Mouse (Mus musculus) midbrain, embryonic 11.5 days (tissue): Measurements from ENCODE around the gene Actb. TPM values are rescaled to one million over a fixed set of nuclear protein-coding genes. Genes with fewer than 3 reads are reported as not detected.
A peak's percentile ranks its signal among the peaks of the same experiment; 100 is the strongest.

Experiments used
- ATAC-seq: fragments of 200-750 bp; cut with Nextera tagmentation; 2 replicates; pipeline ENCODE4 v1.8.0; 2017; ENCODE audit warnings: moderate TSS enrichment, moderate library complexity; ENCODE audit not compliant: low FRiP score
- DNase-seq: peaks from one replicate; pipeline ENCODE4 v3.0.0; 2015; ENCODE audit warnings: low spot score; ENCODE audit errors: missing footprints
- H3K27ac ChIP-seq: fragments of 300-500 bp; sonication (generic); 2 replicates; pipeline ENCODE4 v1.5.1; 2014; ENCODE audit warnings: low read depth, low read length
- H3K27me3 ChIP-seq: fragments of 300-500 bp; sonication (generic); 2 replicates; pipeline ENCODE4 v1.6.1; 2014; ENCODE audit warnings: mild to moderate bottlenecking, low read length, moderate library complexity, mixed read lengths; ENCODE audit not compliant: control insufficient read depth, insufficient read depth
- H3K36me3 ChIP-seq: fragments of 300-500 bp; sonication (generic); 2 replicates; pipeline ENCODE4 v1.6.1; 2014; ENCODE audit warnings: mild to moderate bottlenecking, low read length, moderate library complexity, mixed read lengths; ENCODE audit not compliant: control insufficient read depth, insufficient read depth
- H3K4me1 ChIP-seq: fragments of 300-500 bp; sonication (generic); 2 replicates; pipeline ENCODE4 v1.6.1; 2014; ENCODE audit warnings: low read length; ENCODE audit not compliant: control insufficient read depth, insufficient read depth
- H3K4me2 ChIP-seq: fragments of 300-500 bp; sonication (generic); 2 replicates; pipeline ENCODE4 v1.6.1; 2014; ENCODE audit warnings: mild to moderate bottlenecking, moderate library complexity
- H3K4me3 ChIP-seq: fragments of 300-500 bp; sonication (generic); 2 replicates; pipeline ENCODE4 v1.5.1; 2014; ENCODE audit warnings: low read depth, low read length
- H3K9ac ChIP-seq: fragments of 300-500 bp; sonication (generic); 2 replicates; pipeline ENCODE4 v1.6.1; 2014; ENCODE audit warnings: low read length
- H3K9me3 ChIP-seq: fragments of 300-500 bp; sonication (generic); 2 replicates; pipeline ENCODE4 v1.6.1; 2016; ENCODE audit warnings: low read length; ENCODE audit not compliant: control insufficient read depth
- WGBS: fragments of 180-500 bp; shearing (Covaris S2); extraction: QIAGEN DNeasy Blood & Tissue Kit; methylation state at CpG from one replicate; pipeline ENCODE4 v1.1.7; 2014; 5-methylcytosine and 5-hydroxymethylcytosine counted together
- polyA plus RNA-seq: library from polyadenylated mRNA; unstranded; fragments of >200 nt; fragmentation: Nextera tagmentation; extraction: Ambion mirVana; gene quantifications from 2 replicates; pipeline ENCODE4 v1.2.1, GENCODE M21; 2014

Actb gene
- polyA plus RNA-seq, 1 experiment from 2014 or later, result 15,094 TPM

GRCm38 (mm10) chr5:142912739-142913138 lies 6.2 kb upstream of the Actb start:
- Histone ChIP-seq H3K27ac (no peak overlapping the region), H3K4me3 (no peak overlapping the region), H3K4me2 (no peak overlapping the region), H3K9ac (no peak overlapping the region), H3K4me1 (peaks cover 5% of the 10 kb centered on the region), H3K9me3 (no peaks in the 10 kb centered on the region), H3K36me3 (no peaks in the 10 kb centered on the region), H3K27me3 (no peaks in the 10 kb centered on the region)
- WGBS, result 88% methylated on average over 4 of the region's 4 CpGs
- ATAC-seq, result no peak
- DNase-seq, result no peak

- Histone ChIP-seq H3K9me3 (no peaks in the 10 kb centered on the region), H3K36me3 (no peaks in the 10 kb centered on the region)
- 87% methylated on average over 3 of the region's 3 CpGs for WGBS
Measured at GRCm38 (mm10) chr5:142912320-142912719, 5.8 kb upstream of the Actb start.

DNA sequence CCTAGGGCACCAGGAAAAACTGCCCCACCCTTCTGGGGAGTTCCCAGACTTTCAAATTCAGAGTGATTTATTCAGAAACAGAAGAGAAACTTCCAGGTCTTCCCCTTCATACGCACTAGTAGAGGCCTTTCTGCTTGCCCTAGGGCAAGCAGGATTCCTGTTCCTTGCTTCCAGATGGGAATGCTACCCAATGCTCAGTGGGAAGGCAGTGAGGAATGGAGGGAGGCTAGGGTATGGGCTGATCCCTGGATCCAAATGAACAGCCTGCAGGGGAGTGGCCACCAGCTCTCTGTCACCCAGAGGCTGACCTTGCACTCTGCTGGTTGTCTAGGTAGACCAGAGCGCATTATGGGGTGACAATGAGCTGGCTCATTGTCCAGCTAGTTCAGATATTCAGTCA lies 5.1 kb upstream of the Actb start:
- DNase-seq (no peak), ATAC-seq (no peak)
- 84% methylated on average over 2 of the region's 2 CpGs for WGBS
- Histone ChIP-seq H3K4me3 (no peak overlapping the region), H3K4me2 (no peak overlapping the region), H3K4me1 (peaks cover 14% of the 10 kb centered on the region), H3K9me3 (no peaks in the 10 kb centered on the region), H3K27ac (no peak overlapping the region), H3K9ac (no peak overlapping the region), H3K27me3 (no peaks in the 10 kb centered on the region), H3K36me3 (no peaks in the 10 kb centered on the region)

More at GRCm38 (mm10) chr5:142912320-142912719, 5.8 kb upstream of the Actb start:
- DNase-seq (no peak), ATAC-seq (no peak)
- no peak overlapping the region for H3K4me3 ChIP-seq
- H3K27me3 ChIP-seq, result no peaks in the 10 kb centered on the region
- H3K4me1 ChIP-seq, result peaks cover 9% of the 10 kb centered on the region
- H3K27ac ChIP-seq, result no peak overlapping the region
- no peak overlapping the region for H3K9ac ChIP-seq
- H3K4me2 ChIP-seq, result no peak overlapping the region

GRCm38 (mm10) chr5:142909576-142910278 lies 3.2 kb upstream of the Actb start:
- H3K27ac ChIP-seq, result peak overlapping the region; percentile 5; the same call in 1 of the 2 replicates
- no peak for DNase-seq
- peaks cover 7% of the 10 kb centered on the region for H3K36me3 ChIP-seq
- no peak overlapping the region for H3K4me3 ChIP-seq
- no peak overlapping the region for H3K4me2 ChIP-seq
- no peaks in the 10 kb centered on the region for H3K9me3 ChIP-seq
- H3K9ac ChIP-seq, result no peak overlapping the region
- peaks cover 18% of the 10 kb centered on the region for H3K4me1 ChIP-seq
- ATAC-seq, result no peak
- H3K27me3 ChIP-seq, result no peaks in the 10 kb centered on the region
- WGBS, result 66% methylated on average over 8 of the region's 8 CpGs

DNA sequence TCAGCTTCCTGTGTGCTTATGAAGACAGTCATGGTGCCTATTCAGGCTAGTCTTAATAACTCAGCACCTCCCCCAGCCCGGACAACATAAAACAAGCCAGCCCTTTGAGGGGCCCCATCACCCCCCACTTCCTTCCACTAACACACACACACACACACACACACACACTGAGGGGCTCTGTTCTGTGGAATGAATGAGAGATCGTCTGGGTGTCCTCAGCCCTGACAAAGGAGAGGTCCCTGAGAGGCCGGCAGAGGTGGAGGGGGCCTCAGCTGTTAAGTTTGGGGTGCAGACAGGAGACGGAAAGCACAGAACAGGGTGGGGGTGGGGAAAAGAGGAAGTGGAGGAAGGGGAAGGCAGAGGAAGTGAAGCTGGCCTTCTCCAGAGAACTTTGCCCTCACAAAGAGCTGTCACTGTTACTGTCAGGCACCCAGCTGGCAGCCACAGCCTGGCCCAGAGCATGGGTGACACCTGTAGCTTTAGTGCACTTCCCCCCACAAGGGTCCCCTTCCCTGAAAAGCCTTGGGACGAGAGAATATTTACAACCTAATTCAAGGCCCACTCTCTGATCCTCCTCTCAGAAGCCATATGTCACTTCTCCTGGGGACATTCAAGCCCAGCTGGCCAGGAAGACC lies 2.5 kb upstream of the Actb start:
- Histone ChIP-seq H3K9ac (no peak overlapping the region), H3K27me3 (no peaks in the 10 kb centered on the region), H3K36me3 (peaks cover 13% of the 10 kb centered on the region), H3K9me3 (no peaks in the 10 kb centered on the region), H3K4me3 (no peak overlapping the region), H3K4me2 (no peak overlapping the region), H3K27ac (peak overlapping the region; percentile 5; the same call in 1 of the 2 replicates), H3K4me1 (peaks cover 23% of the 10 kb centered on the region)
- ATAC-seq (no peak), DNase-seq (no peak)
- 45% methylated on average over 5 of the region's 5 CpGs for WGBS

GRCm38 (mm10) chr5:142907803-142908559 lies 1.4 kb upstream of the Actb start:
- Histone ChIP-seq H3K4me3 (no peak overlapping the region; the same call in 1 of the 2 replicates), H3K4me2 (no peak overlapping the region), H3K27ac (no peak overlapping the region), H3K36me3 (peaks cover 21% of the 10 kb centered on the region), H3K9ac (0 out of 2 replicates have a peak overlapping the region, but pooled peaks have one; percentile 100), H3K9me3 (no peaks in the 10 kb centered on the region), H3K27me3 (no peaks in the 10 kb centered on the region), H3K4me1 (peaks cover 23% of the 10 kb centered on the region)
- ATAC-seq (no peak), DNase-seq (no peak)
- 83% methylated on average over 5 of the region's 5 CpGs for WGBS

DNA sequence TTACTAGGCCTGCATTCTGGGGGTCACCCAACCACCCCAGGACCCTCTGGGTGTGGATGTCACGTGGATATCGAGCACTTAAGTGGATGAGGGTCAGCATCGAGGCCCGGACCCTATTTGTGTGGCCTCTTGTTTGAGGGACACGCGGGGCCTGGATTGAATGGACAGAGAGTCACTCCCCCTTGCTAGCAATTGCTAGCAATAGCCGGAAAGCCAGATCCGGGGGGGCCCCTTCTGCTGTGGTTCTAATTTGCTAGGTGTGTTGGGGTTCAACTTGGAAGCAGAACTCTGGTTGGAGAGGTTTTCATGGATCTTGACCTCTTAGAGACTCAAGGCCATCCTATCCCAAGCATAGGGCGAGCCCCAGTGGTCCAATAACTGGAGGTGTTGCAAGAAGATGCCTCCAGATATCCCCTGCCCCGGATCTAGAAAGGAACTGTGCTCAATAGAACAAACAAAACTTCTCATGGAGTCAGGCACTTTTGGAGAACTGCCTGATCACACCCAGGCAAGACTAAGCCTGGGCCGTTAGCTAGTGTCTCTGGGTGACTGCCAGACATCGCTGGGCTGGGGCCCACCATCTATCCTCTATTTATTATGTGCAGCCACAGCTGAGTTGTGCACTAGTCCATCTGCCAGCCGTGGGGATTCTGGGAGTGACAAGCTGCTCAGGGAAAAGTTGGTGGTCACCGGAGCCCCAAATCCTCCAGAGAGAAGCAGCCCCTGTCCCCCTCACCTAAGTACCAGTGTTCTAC lies 671 bp upstream of the Actb start:
- H3K9me3 ChIP-seq, result no peaks in the 10 kb centered on the region

GRCm38 (mm10) chr5:142905725-142906531 lies 626 bp downstream of the Actb start:
- peak; percentile 100 for DNase-seq
- ATAC-seq, result peak; percentile 88
- peak overlapping the region; percentile 85 for H3K4me2 ChIP-seq
- peak overlapping the region; percentile 100 for H3K9ac ChIP-seq
- H3K4me1 ChIP-seq, result peaks cover 23% of the 10 kb centered on the region
- no peaks in the 10 kb centered on the region for H3K27me3 ChIP-seq
- peak overlapping the region; percentile 100 for H3K27ac ChIP-seq
- H3K36me3 ChIP-seq, result peaks cover 32% of the 10 kb centered on the region
- WGBS, result under 1% methylated on average over 77 of the region's 84 CpGs
- H3K9me3 ChIP-seq, result no peaks in the 10 kb centered on the region
- peak overlapping the region; percentile 100 for H3K4me3 ChIP-seq

More for the DNA sequence above, 671 bp upstream of the Actb start:
- Histone ChIP-seq H3K4me1 (peaks cover 23% of the 10 kb centered on the region), H3K36me3 (peaks cover 27% of the 10 kb centered on the region), H3K27me3 (no peaks in the 10 kb centered on the region), H3K9ac (peak overlapping the region; percentile 100), H3K4me2 (peak overlapping the region; percentile 52), H3K27ac (peak overlapping the region; percentile 85), H3K4me3 (peak overlapping the region; percentile 100)
- WGBS, result 39% methylated on average over 14 of the region's 14 CpGs
- peak; percentile 20 for ATAC-seq
- DNase-seq, result peak; percentile 96
